Mouse (Mus musculus): ENCODE results near the gene Phf20. TPM values are rescaled to one million over a fixed set of nuclear protein-coding genes. Genes with fewer than 3 reads are reported as not detected.

The Phf20 gene
- polyA plus RNA-seq, 1 experiment from 2014 or later = 57.2 TPM

DNA sequence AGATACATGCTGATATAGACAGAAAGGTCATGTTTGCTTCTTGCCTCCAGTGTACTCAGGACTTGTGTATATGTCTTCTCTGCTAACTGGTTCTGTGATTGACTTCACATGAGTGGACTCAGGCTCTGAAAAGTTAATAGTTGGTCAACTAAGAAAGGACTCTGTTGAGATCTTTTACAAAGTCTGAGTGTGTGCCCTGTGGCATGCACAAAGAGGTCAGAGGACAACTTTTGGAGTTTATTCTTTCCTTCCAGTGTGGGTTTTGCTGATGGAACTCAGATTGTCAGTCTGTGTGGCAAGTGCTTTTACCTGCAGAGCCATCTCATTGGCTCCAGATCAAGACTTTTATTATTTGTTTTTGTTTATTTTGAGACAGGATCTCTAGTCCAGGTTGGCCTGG, 54.5 kb downstream of the Phf20 start:
- Histone ChIP-seq H3K27ac (ENCODE audit: low read length) (no peak overlapping the region), H3K9ac (ENCODE audit: low read length) (no peak overlapping the region), H3K4me2 (ENCODE audit: low read depth, low read length) (no peak overlapping the region), H3K36me3 (ENCODE audit: control insufficient read depth, insufficient read depth, low read length) (0 out of 2 replicates have a peak, but pooled peaks cover 2% of the 10 kb centered on the region), H3K4me3 (replicated peaks; ENCODE audit: low read length) (no peak overlapping the region), H3K9me3 (replicated peaks; ENCODE audit: control insufficient read depth, low read length) (no peaks in the 10 kb centered on the region), H3K4me1 (ENCODE audit: control insufficient read depth, insufficient read depth, low read length) (no peaks in the 10 kb centered on the region), H3K27me3 (ENCODE audit: control insufficient read depth, insufficient read depth, low read length) (no peaks in the 10 kb centered on the region)
- no peak for ATAC-seq (ENCODE audit: insufficient read depth, low FRiP score)

DNA sequence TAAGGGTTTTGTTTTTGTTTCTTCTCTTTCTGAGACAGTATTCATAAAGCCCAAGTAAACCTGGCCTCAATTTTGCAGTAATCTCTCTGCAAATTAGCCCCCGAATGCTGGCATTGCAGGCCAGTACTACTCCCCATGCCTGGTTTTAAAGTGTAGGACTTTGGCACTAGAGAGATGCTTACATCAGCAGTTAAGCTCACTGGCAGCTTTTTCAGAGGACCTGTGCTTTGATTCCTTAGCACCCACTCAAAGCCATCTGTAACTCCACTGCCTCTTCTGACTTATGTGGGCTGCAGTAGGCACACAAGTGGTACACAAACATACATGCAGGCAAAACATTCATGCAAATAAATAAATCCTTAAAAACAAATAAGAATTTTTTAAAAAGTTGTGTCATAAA, 55.0 kb downstream of the Phf20 start:
- ATAC-seq (ENCODE audit: insufficient read depth, low FRiP score) = no peak
- H3K4me1 ChIP-seq (ENCODE audit: control insufficient read depth, insufficient read depth, low read length) = no peaks in the 10 kb centered on the region
- H3K9ac ChIP-seq (ENCODE audit: low read length) = no peak overlapping the region
- 0 out of 2 replicates have a peak, but pooled peaks cover 2% of the 10 kb centered on the region for H3K36me3 ChIP-seq (ENCODE audit: control insufficient read depth, insufficient read depth, low read length)
- no peak overlapping the region for H3K4me2 ChIP-seq (ENCODE audit: low read depth, low read length)
- no peak overlapping the region for H3K27ac ChIP-seq (ENCODE audit: low read length)
- WGBS = 94% methylated on average over 1 of the region's 1 CpGs
- H3K9me3 ChIP-seq (replicated peaks; ENCODE audit: control insufficient read depth, low read length) = no peaks in the 10 kb centered on the region
- no peak overlapping the region for H3K4me3 ChIP-seq (replicated peaks; ENCODE audit: low read length)
- H3K27me3 ChIP-seq (ENCODE audit: control insufficient read depth, insufficient read depth, low read length) = no peaks in the 10 kb centered on the region

DNA sequence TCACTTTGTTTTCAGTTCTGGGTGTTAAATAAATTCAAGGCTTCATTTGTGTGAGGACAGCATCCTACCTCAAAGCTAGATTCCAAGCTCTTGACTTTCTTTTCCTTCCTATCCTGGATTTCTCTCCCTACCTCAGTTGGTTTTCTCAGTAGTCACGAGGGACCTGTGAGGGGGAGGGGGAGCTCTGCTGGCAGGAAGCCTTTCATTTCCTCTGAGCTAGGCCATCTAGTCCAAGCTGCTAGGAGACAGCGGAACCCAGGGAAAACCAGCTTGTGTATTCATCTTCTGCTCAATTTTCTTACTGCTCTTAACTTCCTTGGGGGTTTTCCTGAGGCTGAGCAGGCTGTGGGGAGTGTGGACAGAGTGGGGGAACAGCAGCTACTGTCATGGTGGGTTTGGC, 60.8 kb downstream of the Phf20 start:
- WGBS = 55% methylated on average over 2 of the region's 2 CpGs
- Histone ChIP-seq H3K27me3 (ENCODE audit: control insufficient read depth, insufficient read depth, low read length) (no peaks in the 10 kb centered on the region), H3K27ac (ENCODE audit: low read length) (peak overlapping the region; percentile 1; the same call in 1 of the 2 replicates), H3K4me2 (ENCODE audit: low read depth, low read length) (no peak overlapping the region), H3K4me3 (replicated peaks; ENCODE audit: low read length) (no peak overlapping the region), H3K4me1 (ENCODE audit: control insufficient read depth, insufficient read depth, low read length) (no peaks in the 10 kb centered on the region; the same call in 1 of the 2 replicates), H3K36me3 (ENCODE audit: control insufficient read depth, insufficient read depth, low read length) (peaks cover 15% of the 10 kb centered on the region), H3K9ac (ENCODE audit: low read length) (no peak overlapping the region), H3K9me3 (replicated peaks; ENCODE audit: control insufficient read depth, low read length) (no peaks in the 10 kb centered on the region)
- no peak for ATAC-seq (ENCODE audit: insufficient read depth, low FRiP score)

DNA sequence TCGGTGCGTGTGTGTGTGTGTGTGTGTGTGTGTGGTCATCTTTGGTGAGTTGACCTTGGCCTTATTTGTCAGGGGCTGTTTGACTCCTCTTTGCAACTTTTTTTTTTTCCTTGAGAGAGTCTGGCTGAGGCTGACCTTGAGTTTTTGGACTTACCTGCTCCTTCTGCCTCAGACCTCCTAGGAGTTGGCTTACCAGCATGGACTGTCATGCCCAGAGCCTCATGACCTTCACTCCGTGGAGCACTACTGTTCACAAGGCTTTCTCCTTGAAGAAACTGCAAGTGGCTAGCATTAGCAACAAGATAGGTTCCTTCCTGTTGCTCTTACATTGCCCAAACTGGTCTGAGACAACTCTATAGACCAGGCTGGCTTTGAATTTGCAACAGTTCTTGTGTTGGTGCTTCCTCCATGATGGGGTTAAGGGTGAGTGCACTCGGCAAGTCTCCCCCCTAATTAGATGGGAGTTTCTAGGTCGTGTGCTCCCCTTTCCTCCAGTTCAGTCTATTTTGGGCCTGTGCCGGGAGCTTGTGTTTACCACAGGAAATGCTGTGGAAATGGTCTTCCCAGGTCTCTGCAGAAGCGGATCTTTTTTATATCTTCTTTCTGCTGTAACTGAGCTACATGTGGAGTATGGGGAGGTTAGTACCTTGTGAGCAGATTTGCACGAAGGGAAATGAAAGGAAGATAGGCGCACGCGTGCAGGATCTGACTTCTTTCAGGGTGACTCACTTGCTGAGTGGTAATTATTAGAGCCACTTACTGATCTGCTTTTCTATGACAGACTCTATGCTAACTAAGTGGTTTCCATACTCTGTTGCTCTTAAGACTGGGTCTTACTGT, 61.9 kb downstream of the Phf20 start:
- no peaks in the 10 kb centered on the region; the same call in 1 of the 2 replicates for H3K4me1 ChIP-seq (ENCODE audit: control insufficient read depth, insufficient read depth, low read length)
- H3K4me2 ChIP-seq (ENCODE audit: low read depth, low read length) = no peak overlapping the region
- no peaks in the 10 kb centered on the region for H3K27me3 ChIP-seq (ENCODE audit: control insufficient read depth, insufficient read depth, low read length)
- H3K27ac ChIP-seq (ENCODE audit: low read length) = peak overlapping the region; percentile 16; the same call in 1 of the 2 replicates
- H3K4me3 ChIP-seq (replicated peaks; ENCODE audit: low read length) = no peak overlapping the region
- H3K36me3 ChIP-seq (ENCODE audit: control insufficient read depth, insufficient read depth, low read length) = peaks cover 13% of the 10 kb centered on the region
- no peak overlapping the region for H3K9ac ChIP-seq (ENCODE audit: low read length)
- ATAC-seq (ENCODE audit: insufficient read depth, low FRiP score) = no peak
- H3K9me3 ChIP-seq (replicated peaks; ENCODE audit: control insufficient read depth, low read length) = no peaks in the 10 kb centered on the region
- WGBS = 72% methylated on average over 11 of the region's 11 CpGs

DNA sequence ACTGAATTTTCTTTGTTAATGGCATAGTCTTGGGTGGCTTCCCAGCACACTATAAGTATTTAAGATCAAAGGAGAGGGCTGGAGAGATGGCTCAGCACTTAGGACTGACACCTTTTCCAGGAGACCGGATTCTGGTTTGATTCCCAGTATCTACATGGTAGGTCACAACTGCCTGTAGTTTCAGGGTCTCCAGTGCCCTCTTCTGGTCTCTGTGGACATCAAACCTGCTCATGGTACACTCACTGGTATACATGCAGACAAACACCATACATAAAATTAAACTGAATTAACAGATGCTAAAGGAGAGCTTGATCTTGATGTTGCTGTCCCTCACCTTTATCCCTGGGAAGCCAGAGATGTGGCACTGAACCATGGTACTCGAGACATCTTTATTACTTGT, 64.7 kb downstream of the Phf20 start:
- no peaks in the 10 kb centered on the region; the same call in 1 of the 2 replicates for H3K4me1 ChIP-seq (ENCODE audit: control insufficient read depth, insufficient read depth, low read length)
- no peak overlapping the region for H3K9ac ChIP-seq (ENCODE audit: low read length)
- H3K36me3 ChIP-seq (ENCODE audit: control insufficient read depth, insufficient read depth, low read length) = peaks cover 13% of the 10 kb centered on the region
- WGBS = 91% methylated on average over 2 of the region's 2 CpGs
- no peak overlapping the region for H3K27ac ChIP-seq (ENCODE audit: low read length)
- H3K9me3 ChIP-seq (replicated peaks; ENCODE audit: control insufficient read depth, low read length) = no peaks in the 10 kb centered on the region
- no peak overlapping the region for H3K4me2 ChIP-seq (ENCODE audit: low read depth, low read length)
- no peak for ATAC-seq (ENCODE audit: insufficient read depth, low FRiP score)
- no peak overlapping the region for H3K4me3 ChIP-seq (replicated peaks; ENCODE audit: low read length)
- no peaks in the 10 kb centered on the region for H3K27me3 ChIP-seq (ENCODE audit: control insufficient read depth, insufficient read depth, low read length)

DNA sequence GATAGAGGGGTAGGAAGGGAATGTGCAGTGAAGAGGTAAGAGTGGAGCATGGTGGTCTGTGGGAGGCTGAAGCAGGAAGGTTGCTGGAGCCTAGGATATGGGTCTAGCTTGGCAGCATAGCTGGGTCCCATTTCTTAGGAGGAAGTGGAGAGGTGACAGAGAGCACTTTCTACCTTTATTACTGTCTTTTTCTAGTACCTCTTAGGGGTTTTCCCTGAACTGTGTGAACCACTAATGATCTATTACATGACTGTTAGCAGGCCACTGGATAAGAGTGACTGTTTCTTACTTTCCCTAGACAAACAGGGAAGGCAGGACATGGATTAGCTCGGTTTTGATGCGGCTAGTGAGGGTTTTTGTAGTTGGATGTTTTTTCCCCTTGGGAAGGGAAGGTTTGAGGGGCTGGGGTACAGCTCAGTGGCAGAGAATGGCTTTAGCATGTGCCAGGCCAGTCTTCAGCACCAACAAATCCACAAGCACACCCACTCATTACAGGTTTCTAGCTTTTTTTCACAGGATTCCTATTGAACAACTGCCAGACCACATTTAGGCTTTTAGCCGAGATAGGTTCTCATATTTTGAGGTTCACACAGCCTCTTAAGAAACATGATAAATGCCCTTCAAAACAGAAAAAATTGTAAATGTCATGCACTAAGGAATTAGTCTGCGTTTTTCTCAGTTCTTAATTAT, 67.1 kb downstream of the Phf20 start:
- Histone ChIP-seq H3K36me3 (ENCODE audit: control insufficient read depth, insufficient read depth, low read length) (peaks cover 7% of the 10 kb centered on the region), H3K27me3 (ENCODE audit: control insufficient read depth, insufficient read depth, low read length) (no peaks in the 10 kb centered on the region), H3K9ac (ENCODE audit: low read length) (no peak overlapping the region), H3K4me3 (replicated peaks; ENCODE audit: low read length) (no peak overlapping the region), H3K4me2 (ENCODE audit: low read depth, low read length) (no peak overlapping the region), H3K9me3 (replicated peaks; ENCODE audit: control insufficient read depth, low read length) (no peaks in the 10 kb centered on the region), H3K4me1 (ENCODE audit: control insufficient read depth, insufficient read depth, low read length) (no peaks in the 10 kb centered on the region), H3K27ac (ENCODE audit: low read length) (no peak overlapping the region)
- no peak for ATAC-seq (ENCODE audit: insufficient read depth, low FRiP score)
- 78% methylated on average over 4 of the region's 4 CpGs for WGBS

DNA sequence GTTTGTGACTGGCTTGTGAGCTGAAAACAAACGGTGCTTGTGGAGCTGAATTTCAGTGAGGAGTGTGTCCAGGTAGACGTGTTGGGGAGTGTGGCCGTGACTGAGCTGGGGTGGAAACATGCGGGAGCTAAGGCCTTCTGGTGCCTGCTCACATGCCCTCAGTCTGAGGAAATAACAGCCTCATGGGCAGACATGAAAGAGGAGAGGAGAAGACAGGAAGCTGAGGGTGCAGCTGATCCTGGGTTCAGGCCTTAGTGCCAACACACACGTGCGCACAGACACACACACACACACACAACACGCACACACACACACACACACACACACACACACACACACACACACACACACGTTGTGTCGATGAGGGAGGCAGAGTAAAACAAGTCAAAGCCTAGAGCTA, 71.4 kb downstream of the Phf20 start:
- Histone ChIP-seq H3K4me2 (ENCODE audit: low read depth, low read length) (no peak overlapping the region), H3K4me1 (ENCODE audit: control insufficient read depth, insufficient read depth, low read length) (no peaks in the 10 kb centered on the region), H3K4me3 (replicated peaks; ENCODE audit: low read length) (no peak overlapping the region), H3K36me3 (ENCODE audit: control insufficient read depth, insufficient read depth, low read length) (no peaks in the 10 kb centered on the region), H3K27me3 (ENCODE audit: control insufficient read depth, insufficient read depth, low read length) (no peaks in the 10 kb centered on the region), H3K27ac (ENCODE audit: low read length) (no peak overlapping the region), H3K9ac (ENCODE audit: low read length) (no peak overlapping the region), H3K9me3 (replicated peaks; ENCODE audit: control insufficient read depth, low read length) (no peaks in the 10 kb centered on the region)
- 91% methylated on average over 9 of the region's 9 CpGs for WGBS
- no peak for ATAC-seq (ENCODE audit: insufficient read depth, low FRiP score)

DNA sequence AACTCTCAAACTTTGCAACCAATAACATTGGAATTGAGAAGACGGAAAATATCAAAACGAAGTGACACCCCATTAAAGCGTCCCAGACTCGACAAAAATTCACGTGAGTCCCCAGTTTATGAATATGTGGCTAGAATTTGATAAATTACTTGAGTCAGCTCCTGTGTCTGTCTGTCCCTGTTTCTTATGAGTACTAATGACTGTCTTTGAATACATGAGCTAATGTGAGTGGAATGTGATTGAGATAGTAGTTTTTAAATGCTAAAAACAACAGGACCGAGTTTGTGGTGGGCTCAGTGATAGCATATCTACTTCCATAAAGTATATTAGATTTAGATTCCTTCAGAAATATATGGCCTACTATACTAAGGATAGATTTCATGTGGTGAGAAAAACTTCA, 76.3 kb downstream of the Phf20 start:
- Histone ChIP-seq H3K4me1 (ENCODE audit: control insufficient read depth, insufficient read depth, low read length) (no peaks in the 10 kb centered on the region), H3K27ac (ENCODE audit: low read length) (no peak overlapping the region), H3K9ac (ENCODE audit: low read length) (no peak overlapping the region), H3K36me3 (ENCODE audit: control insufficient read depth, insufficient read depth, low read length) (no peaks in the 10 kb centered on the region), H3K27me3 (ENCODE audit: control insufficient read depth, insufficient read depth, low read length) (no peaks in the 10 kb centered on the region), H3K4me3 (replicated peaks; ENCODE audit: low read length) (no peak overlapping the region), H3K9me3 (replicated peaks; ENCODE audit: control insufficient read depth, low read length) (no peaks in the 10 kb centered on the region), H3K4me2 (ENCODE audit: low read depth, low read length) (no peak overlapping the region)
- WGBS = 82% methylated on average over 6 of the region's 6 CpGs
- ATAC-seq (ENCODE audit: insufficient read depth, low FRiP score) = no peak

Measured in stomach, embryonic 16.5 days (tissue).